Mouse (Mus musculus) bone marrow macrophage, adult 2 months (primary cell): ENCODE results near the gene Ralgps1.

Experiments used
- CTCF ChIP-seq: IDR thresholded peaks from 2 replicates; pipeline ENCODE4 v1.5.1; 2012; ENCODE audit warnings: low read depth, mild to moderate bottlenecking, low read length, moderate library complexity
- POLR2A ChIP-seq: IDR thresholded peaks from 2 replicates; pipeline ENCODE4 v1.6.1; 2012; ENCODE audit warnings: mild to moderate bottlenecking, low read depth, low read length, borderline replicate concordance

- TF ChIP-seq POLR2A, result no peak
- peak; percentile 71 for TF ChIP-seq CTCF
Measured at GRCm38 (mm10) chr2:33218903-33219625, 152.2 kb downstream of the Ralgps1 start.
